Mouse (Mus musculus): ENCODE data around the gene Klrb1. TPM values are rescaled to one million over a fixed set of nuclear protein-coding genes. Genes with fewer than 3 reads are reported as not detected.

Klrb1 gene
- polyA plus RNA-seq, 1 experiment from 2014 or later: not detected

DNA sequence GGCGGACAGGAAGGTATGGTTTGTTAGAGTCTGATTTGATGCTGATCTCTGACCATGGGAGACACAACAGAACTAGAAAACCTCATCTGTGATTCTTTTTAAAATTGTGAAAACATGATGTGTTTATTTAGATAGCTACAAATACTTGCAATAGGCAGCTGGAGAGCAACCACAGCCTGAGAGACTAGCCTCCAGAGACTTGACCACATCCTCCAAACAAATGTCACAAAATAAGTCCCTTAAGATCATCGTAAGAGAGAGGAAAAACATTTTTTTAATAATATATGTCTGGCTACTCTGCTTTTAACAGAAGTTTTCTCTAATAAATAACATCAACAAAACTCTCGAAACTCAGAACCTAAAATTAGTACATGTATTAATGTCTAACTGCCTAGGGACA lies 9.2 kb upstream of the Klrb1 start:
- Histone ChIP-seq H3K4me3 (ENCODE audit: control insufficient read depth in 1 of 2, insufficient read depth in 1 of 2, low read depth in 1 of 2, low read length in 2 of 2) (no peak overlapping the region), H3K27ac (replicated peaks in 1 of 2; ENCODE audit: control insufficient read depth in 1 of 2, insufficient read depth in 1 of 2, low read depth in 2 of 2, low read length in 2 of 2) (no peak overlapping the region), H3K9me3 (ENCODE audit: control insufficient read depth, low read length) (no peaks in the 10 kb centered on the region), H3K4me2 (ENCODE audit: low read length) (no peak overlapping the region), H3K36me3 (ENCODE audit: control insufficient read depth, insufficient read depth, low read length) (no peaks in the 10 kb centered on the region), H3K4me1 (ENCODE audit: control insufficient read depth in 2 of 2, insufficient read depth in 2 of 2, low read length in 2 of 2) (no peaks in the 10 kb centered on the region), H3K27me3 (ENCODE audit: control insufficient read depth, insufficient read depth, low read length) (no peaks in the 10 kb centered on the region), H3K9ac (ENCODE audit: low read length) (no peak overlapping the region)
- ATAC-seq (ENCODE audit: insufficient number of reproducible peaks, insufficient read depth, low FRiP score, low read depth): no peak
- WGBS: 69% methylated on average over 3 of the region's 3 CpGs

DNA sequence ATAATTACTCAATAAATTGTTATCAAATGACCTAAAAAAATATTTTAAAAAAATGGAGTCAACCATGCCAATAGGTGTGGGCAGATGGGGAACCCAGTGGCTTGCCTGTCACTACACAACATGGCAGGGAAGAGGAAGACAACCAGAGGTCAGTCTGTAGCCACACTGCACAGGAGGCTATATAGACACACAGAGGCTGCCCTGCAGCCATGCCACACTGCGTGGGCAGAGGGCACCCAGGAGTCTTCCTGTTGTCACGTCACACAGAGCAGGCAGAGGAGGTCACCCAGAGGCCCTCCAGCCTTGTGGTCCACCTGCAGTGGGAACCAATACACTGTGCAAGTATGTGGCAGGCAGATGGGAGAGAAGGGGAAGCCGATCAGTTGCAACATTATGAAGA lies 21.2 kb downstream of the Klrb1 start:
- no peak for ATAC-seq (ENCODE audit: insufficient number of reproducible peaks, insufficient read depth, low FRiP score, low read depth)
- no peak overlapping the region for H3K4me2 ChIP-seq (ENCODE audit: low read length)
- 74% methylated on average over 3 of the region's 3 CpGs for WGBS
- no peaks in the 10 kb centered on the region for H3K36me3 ChIP-seq (ENCODE audit: control insufficient read depth, insufficient read depth, low read length)
- H3K4me3 ChIP-seq (ENCODE audit: control insufficient read depth in 1 of 2, insufficient read depth in 1 of 2, low read depth in 1 of 2, low read length in 2 of 2): no peak overlapping the region
- H3K4me1 ChIP-seq (ENCODE audit: control insufficient read depth in 2 of 2, insufficient read depth in 2 of 2, low read length in 2 of 2): no peaks in the 10 kb centered on the region
- no peak overlapping the region for H3K27ac ChIP-seq (replicated peaks in 1 of 2; ENCODE audit: control insufficient read depth in 1 of 2, insufficient read depth in 1 of 2, low read depth in 2 of 2, low read length in 2 of 2)
- H3K9me3 ChIP-seq (ENCODE audit: control insufficient read depth, low read length): no peaks in the 10 kb centered on the region
- no peaks in the 10 kb centered on the region for H3K27me3 ChIP-seq (ENCODE audit: control insufficient read depth, insufficient read depth, low read length)
- H3K9ac ChIP-seq (ENCODE audit: low read length): no peak overlapping the region

DNA sequence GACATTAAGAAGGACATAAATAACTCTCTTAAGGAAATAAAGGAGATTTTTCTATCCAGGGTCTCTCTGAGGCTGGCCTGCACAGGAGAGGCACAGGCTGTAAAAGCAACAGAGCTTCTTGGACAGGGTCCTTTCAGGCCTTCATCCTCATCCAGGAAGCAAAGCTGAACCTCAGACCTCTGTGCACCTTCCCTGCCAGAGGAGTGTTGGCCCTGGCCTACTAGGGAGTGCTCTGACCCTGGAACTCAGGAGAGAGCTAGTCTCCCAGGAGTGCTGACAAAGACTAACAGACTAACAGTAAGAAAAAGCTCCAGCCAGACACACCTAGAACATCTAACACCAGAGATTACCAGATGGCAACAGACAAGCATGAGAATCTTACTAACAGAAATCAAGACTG lies 43.3 kb downstream of the Klrb1 start:
- Histone ChIP-seq H3K27me3 (ENCODE audit: control insufficient read depth, insufficient read depth, low read length) (no peaks in the 10 kb centered on the region), H3K4me1 (ENCODE audit: control insufficient read depth in 2 of 2, insufficient read depth in 2 of 2, low read length in 2 of 2) (no peaks in the 10 kb centered on the region), H3K9ac (ENCODE audit: low read length) (no peak overlapping the region), H3K4me3 (ENCODE audit: control insufficient read depth in 1 of 2, insufficient read depth in 1 of 2, low read depth in 1 of 2, low read length in 2 of 2) (no peak overlapping the region), H3K4me2 (ENCODE audit: low read length) (no peak overlapping the region), H3K9me3 (ENCODE audit: control insufficient read depth, low read length) (no peaks in the 10 kb centered on the region), H3K27ac (replicated peaks in 1 of 2; ENCODE audit: control insufficient read depth in 1 of 2, insufficient read depth in 1 of 2, low read depth in 2 of 2, low read length in 2 of 2) (no peak overlapping the region), H3K36me3 (ENCODE audit: control insufficient read depth, insufficient read depth, low read length) (no peaks in the 10 kb centered on the region)
- no peak for ATAC-seq (ENCODE audit: insufficient number of reproducible peaks, insufficient read depth, low FRiP score, low read depth)

DNA sequence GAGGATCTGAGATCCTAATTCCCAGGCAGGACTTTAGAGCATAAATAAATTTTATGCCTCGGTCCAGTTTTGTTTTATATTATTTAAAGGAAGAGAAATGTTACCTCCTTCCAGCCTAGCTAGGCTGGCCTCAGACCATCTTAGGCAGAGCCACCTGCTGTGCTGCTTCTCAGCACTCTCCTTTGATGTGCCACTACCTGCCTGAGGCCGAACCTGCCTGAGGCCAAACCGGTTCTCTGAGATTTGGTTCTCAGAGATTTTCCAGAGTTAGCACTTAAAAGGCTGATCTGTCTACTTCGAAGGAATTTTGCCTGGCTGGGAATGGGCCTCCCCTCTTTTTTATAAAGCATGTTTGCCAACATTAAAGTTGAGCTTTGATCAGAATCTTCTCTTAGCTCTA lies 52.9 kb downstream of the Klrb1 start:
- Histone ChIP-seq H3K27me3 (ENCODE audit: control insufficient read depth, insufficient read depth, low read length) (no peaks in the 10 kb centered on the region), H3K36me3 (ENCODE audit: control insufficient read depth, insufficient read depth, low read length) (no peaks in the 10 kb centered on the region), H3K9ac (ENCODE audit: low read length) (no peak overlapping the region), H3K4me1 (ENCODE audit: control insufficient read depth in 2 of 2, insufficient read depth in 2 of 2, low read length in 2 of 2) (no peaks in the 10 kb centered on the region), H3K4me2 (ENCODE audit: low read length) (no peak overlapping the region), H3K4me3 (ENCODE audit: control insufficient read depth in 1 of 2, insufficient read depth in 1 of 2, low read depth in 1 of 2, low read length in 2 of 2) (no peak overlapping the region), H3K9me3 (ENCODE audit: control insufficient read depth, low read length) (peaks cover 3% of the 10 kb centered on the region; the same call in 1 of the 2 replicates), H3K27ac (replicated peaks in 1 of 2; ENCODE audit: control insufficient read depth in 1 of 2, insufficient read depth in 1 of 2, low read depth in 2 of 2, low read length in 2 of 2) (no peak overlapping the region)
- 48% methylated on average over 4 of the region's 4 CpGs for WGBS
- no peak for ATAC-seq (ENCODE audit: insufficient number of reproducible peaks, insufficient read depth, low FRiP score, low read depth)

DNA sequence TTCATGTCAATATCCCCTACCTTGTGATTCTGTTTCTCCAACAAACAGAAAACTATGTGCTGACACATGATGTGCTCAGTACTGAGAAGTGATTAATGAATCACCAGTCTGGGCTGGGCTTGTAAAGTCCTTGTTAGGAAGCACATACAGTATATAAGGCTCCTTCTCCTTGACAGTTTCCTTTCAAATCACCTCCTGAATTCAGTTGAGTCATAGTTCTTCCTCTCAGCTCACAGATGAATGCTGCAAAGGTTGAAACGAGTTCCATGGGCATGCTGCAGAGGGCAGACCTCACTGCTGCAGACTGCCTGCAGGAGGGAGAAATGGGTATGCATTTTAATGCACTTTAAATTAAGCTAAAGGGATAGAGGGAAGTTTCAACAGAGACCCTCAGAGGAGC lies 60.7 kb downstream of the Klrb1 start, which contains the start of gene Clec2h:
Gene Clec2h, plus strand, starts transcription at position 180 of the 400 bp plus-strand sequence.
- H3K4me1 ChIP-seq (ENCODE audit: control insufficient read depth in 2 of 2, insufficient read depth in 2 of 2, low read length in 2 of 2): no peaks in the 10 kb centered on the region
- H3K27ac ChIP-seq (replicated peaks in 1 of 2; ENCODE audit: control insufficient read depth in 1 of 2, insufficient read depth in 1 of 2, low read depth in 2 of 2, low read length in 2 of 2): no peak within 1 kb of the TSS
- ATAC-seq (ENCODE audit: insufficient number of reproducible peaks, insufficient read depth, low FRiP score, low read depth): no peak
- H3K9me3 ChIP-seq (ENCODE audit: control insufficient read depth, low read length): no peaks in the 10 kb centered on the region
- H3K4me2 ChIP-seq (ENCODE audit: low read length): no peak within 1 kb of the TSS
- H3K9ac ChIP-seq (ENCODE audit: low read length): no peak within 1 kb of the TSS
- 14% methylated on average over 1 of the region's 1 CpGs for WGBS
- H3K36me3 ChIP-seq (ENCODE audit: control insufficient read depth, insufficient read depth, low read length): no peaks in the 10 kb centered on the region
- H3K27me3 ChIP-seq (ENCODE audit: control insufficient read depth, insufficient read depth, low read length): no peaks in the 10 kb centered on the region
- no peak within 1 kb of the TSS for H3K4me3 ChIP-seq (ENCODE audit: control insufficient read depth in 1 of 2, insufficient read depth in 1 of 2, low read depth in 1 of 2, low read length in 2 of 2)

DNA sequence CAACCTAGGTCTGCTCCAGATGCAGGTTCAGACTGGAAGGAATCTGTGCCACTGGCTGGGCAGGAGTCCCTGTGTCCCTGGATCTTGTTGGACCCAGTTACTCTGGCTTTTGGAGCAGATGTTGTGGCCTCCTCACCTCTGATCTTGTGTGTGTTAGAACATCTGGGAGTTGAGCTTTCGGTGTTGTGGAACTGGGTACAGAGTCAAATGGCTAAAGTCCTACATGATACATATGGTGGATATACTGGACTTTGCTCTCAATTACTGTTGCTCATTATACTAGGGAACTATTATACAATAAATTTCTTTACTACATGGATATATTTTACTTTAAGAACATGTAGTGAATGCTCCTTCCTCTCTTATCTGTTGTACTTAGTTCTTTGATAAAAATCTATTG lies 61.6 kb downstream of the Klrb1 start:
- no peaks in the 10 kb centered on the region for H3K36me3 ChIP-seq (ENCODE audit: control insufficient read depth, insufficient read depth, low read length)
- no peak overlapping the region for H3K27ac ChIP-seq (replicated peaks in 1 of 2; ENCODE audit: control insufficient read depth in 1 of 2, insufficient read depth in 1 of 2, low read depth in 2 of 2, low read length in 2 of 2)
- ATAC-seq (ENCODE audit: insufficient number of reproducible peaks, insufficient read depth, low FRiP score, low read depth): no peak
- no peak overlapping the region for H3K4me3 ChIP-seq (ENCODE audit: control insufficient read depth in 1 of 2, insufficient read depth in 1 of 2, low read depth in 1 of 2, low read length in 2 of 2)
- H3K4me1 ChIP-seq (ENCODE audit: control insufficient read depth in 2 of 2, insufficient read depth in 2 of 2, low read length in 2 of 2): no peaks in the 10 kb centered on the region
- WGBS: 88% methylated on average over 1 of the region's 1 CpGs
- H3K9me3 ChIP-seq (ENCODE audit: control insufficient read depth, low read length): no peaks in the 10 kb centered on the region
- H3K27me3 ChIP-seq (ENCODE audit: control insufficient read depth, insufficient read depth, low read length): no peaks in the 10 kb centered on the region
- no peak overlapping the region for H3K9ac ChIP-seq (ENCODE audit: low read length)
- H3K4me2 ChIP-seq (ENCODE audit: low read length): no peak overlapping the region

Other genes with a start within 250 kb of the Klrb1 start
- 0.43 and 0.77 TPM in 2 replicates for gene Pzp, start 196.3 kb downstream of the Klrb1 start, polyA plus RNA-seq (2014; fragmentation: Nextera tagmentation; extraction: Ambion mirVana)
- 0.16 and 0.47 TPM in 2 replicates for gene A2ml1, start 141.5 kb downstream of the Klrb1 start, polyA plus RNA-seq (2014; fragmentation: Nextera tagmentation; extraction: Ambion mirVana)
- not detected in 2 replicates for gene Klrb1a, start 99.5 kb downstream of the Klrb1 start, polyA plus RNA-seq (2014; fragmentation: Nextera tagmentation; extraction: Ambion mirVana)
- gene Clec2h, start 60.7 kb downstream of the Klrb1 start, polyA plus RNA-seq (2014; fragmentation: Nextera tagmentation; extraction: Ambion mirVana): not detected in 2 replicates
- gene Klrb1c, start 66.2 kb upstream of the Klrb1 start, polyA plus RNA-seq (2014; fragmentation: Nextera tagmentation; extraction: Ambion mirVana): not detected in 2 replicates
- not detected in 2 replicates for gene Gm44511, start 103.3 kb upstream of the Klrb1 start, polyA plus RNA-seq (2014; fragmentation: Nextera tagmentation; extraction: Ambion mirVana)
- not detected in 2 replicates for gene Klrb1b, start 103.3 kb upstream of the Klrb1 start, polyA plus RNA-seq (2014; fragmentation: Nextera tagmentation; extraction: Ambion mirVana)
- gene Clec2i, start 164.5 kb upstream of the Klrb1 start, polyA plus RNA-seq (2014; fragmentation: Nextera tagmentation; extraction: Ambion mirVana): 0.08 TPM in 1 of 2 replicates, not detected in the other
- gene BC035044, start 168.1 kb upstream of the Klrb1 start, polyA plus RNA-seq (2014; fragmentation: Nextera tagmentation; extraction: Ambion mirVana): 0.34 TPM in 1 of 2 replicates, not detected in the other
- gene Clec2g, start 211.3 kb upstream of the Klrb1 start, polyA plus RNA-seq (2014; fragmentation: Nextera tagmentation; extraction: Ambion mirVana): not detected in 2 replicates

Measured in heart, embryonic 14.5 days (tissue).